Mouse (Mus musculus) lung, adult 18-20 months (tissue): ENCODE results near the gene Suox.
A peak's percentile ranks its signal among the peaks of the same experiment; 100 is the strongest.
"Not testable (repeated sequence)": the region's sequence is repeated elsewhere in the genome, so short reads cannot be mapped to it uniquely, and the experiment has no call there.

Experiments used
- DNase-seq, 2 experiments: peaks; one replicate each; pipeline ENCODE4 v3.0.0; 2022; ENCODE audit warnings: mixed read lengths in 2 of 2

The Suox gene

GRCm38 (mm10) chr10:128626311-128627310 lies 47.3 kb downstream of the Suox start, which contains the start of gene Rps26:
Gene Rps26 (minus strand): TSS chr10:128626747.
- DNase-seq = peak; percentile 91 to 96

GRCm38 (mm10) chr10:128625287-128625894 lies 48.5 kb downstream of the Suox start:
- no peak for DNase-seq

- DNase-seq = not testable (repeated sequence)
These were observed 50.7 kb downstream of the Suox start for GRCm38 (mm10) chr10:128623106-128623613.

DNA sequence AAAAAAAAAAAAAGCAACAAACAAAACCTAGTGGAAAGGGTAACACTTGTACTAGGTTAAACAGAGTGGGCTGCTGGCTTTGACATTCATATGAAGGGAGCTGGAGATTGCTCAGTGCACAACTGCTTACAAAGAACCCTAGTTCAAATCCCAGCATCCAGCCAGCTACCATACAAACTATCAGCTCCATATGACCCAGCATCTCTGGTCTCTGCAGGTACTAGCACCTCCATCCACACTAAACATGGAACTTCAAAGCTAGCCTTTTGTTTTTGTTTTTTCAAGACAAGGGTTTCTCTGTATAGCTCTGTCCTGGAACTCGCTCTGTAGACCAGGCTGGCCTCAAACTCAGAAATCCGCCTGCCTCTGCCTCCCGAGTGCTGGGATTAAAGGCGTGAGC lies 51.2 kb downstream of the Suox start:
- DNase-seq = no peak

DNA sequence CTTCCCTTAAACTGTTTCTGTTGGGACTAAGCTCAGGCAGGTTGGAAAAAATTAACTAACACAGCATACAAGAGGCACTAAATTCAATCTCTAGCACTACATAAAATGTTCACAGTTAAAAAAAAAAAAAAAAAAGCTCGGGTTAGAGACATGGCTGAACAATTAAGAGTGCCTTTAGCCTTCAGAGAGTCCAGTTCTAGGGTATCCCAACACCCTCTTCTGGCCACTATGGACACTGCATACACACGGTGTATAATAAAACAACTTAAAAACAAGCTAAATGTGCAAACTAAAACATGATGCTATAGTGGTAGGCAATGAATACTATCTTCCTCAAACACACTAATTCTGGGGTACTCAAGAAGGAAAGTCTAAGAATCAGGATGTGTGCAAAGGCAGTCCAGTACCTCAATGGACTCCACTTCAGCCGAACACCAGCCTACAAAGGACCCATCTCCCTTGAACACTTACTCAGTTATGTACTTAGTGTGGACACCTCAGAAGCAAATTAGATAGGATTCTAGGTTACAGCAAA lies 51.8 kb downstream of the Suox start:
- DNase-seq = no peak

GRCm38 (mm10) chr10:128620241-128620640 lies 53.6 kb downstream of the Suox start:
- no peak for DNase-seq
